Mouse (Mus musculus) liver, adult 2 months (tissue): ENCODE data around the gene Lrrc17. TPM values are rescaled to one million over a fixed set of nuclear protein-coding genes. Genes with fewer than 3 reads are reported as not detected.

Experiments
- DNase-seq: peaks from one replicate; pipeline ENCODE4 v3.0.0-alpha.2; 2011; ENCODE audit warnings: low read depth, low spot score; ENCODE audit errors: extremely low read depth
- H3K27ac ChIP-seq: fragments of 200-500 bp; replicated peaks from 2 replicates; pipeline ENCODE4 v1.5.1; 2012; ENCODE audit warnings: low read depth, mild to moderate bottlenecking, control low read depth, inconsistent platforms, low read length; ENCODE audit not compliant: insufficient read depth
- H3K27me3 ChIP-seq: fragments of 200-500 bp; 2 replicates; pipeline ENCODE4 v1.6.1; 2012; ENCODE audit warnings: mild to moderate bottlenecking, moderate library complexity, low read length, inconsistent platforms; ENCODE audit not compliant: control insufficient read depth, insufficient read depth
- H3K36me3 ChIP-seq: fragments of 200-500 bp; 2 replicates; pipeline ENCODE4 v1.6.1; 2012; ENCODE audit warnings: low read length, inconsistent platforms; ENCODE audit not compliant: control insufficient read depth, insufficient read depth
- H3K4me1 ChIP-seq: fragments of 200-500 bp; 2 replicates; pipeline ENCODE4 v1.6.1; 2011; ENCODE audit warnings: low read length; ENCODE audit not compliant: control insufficient read depth, insufficient read depth
- H3K4me3 ChIP-seq: fragments of 200-500 bp; 2 replicates; pipeline ENCODE4 v1.5.1; 2011; ENCODE audit warnings: low read depth, mild to moderate bottlenecking, control low read depth, low read length, moderate library complexity; ENCODE audit not compliant: insufficient read depth
- H3K79me2 ChIP-seq: fragments of 200-500 bp; 2 replicates; pipeline ENCODE4 v1.6.1; 2012; ENCODE audit warnings: inconsistent platforms, mild to moderate bottlenecking, low read length, moderate library complexity; ENCODE audit not compliant: control insufficient read depth, insufficient read depth
- H3K9ac ChIP-seq: fragments of 200-500 bp; 2 replicates; pipeline ENCODE4 v1.6.1; 2012; ENCODE audit warnings: low read depth, mild to moderate bottlenecking, control low read depth, inconsistent platforms, low read length
- CTCF ChIP-seq: fragments of 200-500 bp; IDR thresholded peaks from 2 replicates; pipeline ENCODE4 v1.5.1; 2011; ENCODE audit warnings: low read depth, low read length, control low read depth
- POLR2A ChIP-seq: fragments of 200-500 bp; IDR thresholded peaks from 2 replicates; pipeline ENCODE4 v1.6.1; 2011; ENCODE audit warnings: low read length, control low read depth; ENCODE audit not compliant: insufficient read depth; ENCODE audit errors: extremely low read depth
- WGBS: fragments of 180-500 bp; shearing (Covaris S2); methylation state at CpG from one replicate; pipeline ENCODE4 v1.1.7; 2018; 5-methylcytosine and 5-hydroxymethylcytosine counted together
- polyA plus RNA-seq: library from polyadenylated mRNA; depleted of rRNA; stranded (reverse); fragments of >200 nt; gene quantifications from 2 replicates; pipeline ENCODE4 v1.2.3, GENCODE M21; 2012; rRNA removed
- total RNA-seq: library from RNA; depleted of rRNA; stranded (reverse); fragments of >200 nt; gene quantifications from 2 replicates; pipeline ENCODE4 v1.2.3, GENCODE M21; 2014; rRNA removed

Lrrc17 gene
- total RNA-seq (0.13 and 0.37 TPM in 2 replicates), polyA plus RNA-seq (0.05 and 0.10 TPM in 2 replicates)

DNA sequence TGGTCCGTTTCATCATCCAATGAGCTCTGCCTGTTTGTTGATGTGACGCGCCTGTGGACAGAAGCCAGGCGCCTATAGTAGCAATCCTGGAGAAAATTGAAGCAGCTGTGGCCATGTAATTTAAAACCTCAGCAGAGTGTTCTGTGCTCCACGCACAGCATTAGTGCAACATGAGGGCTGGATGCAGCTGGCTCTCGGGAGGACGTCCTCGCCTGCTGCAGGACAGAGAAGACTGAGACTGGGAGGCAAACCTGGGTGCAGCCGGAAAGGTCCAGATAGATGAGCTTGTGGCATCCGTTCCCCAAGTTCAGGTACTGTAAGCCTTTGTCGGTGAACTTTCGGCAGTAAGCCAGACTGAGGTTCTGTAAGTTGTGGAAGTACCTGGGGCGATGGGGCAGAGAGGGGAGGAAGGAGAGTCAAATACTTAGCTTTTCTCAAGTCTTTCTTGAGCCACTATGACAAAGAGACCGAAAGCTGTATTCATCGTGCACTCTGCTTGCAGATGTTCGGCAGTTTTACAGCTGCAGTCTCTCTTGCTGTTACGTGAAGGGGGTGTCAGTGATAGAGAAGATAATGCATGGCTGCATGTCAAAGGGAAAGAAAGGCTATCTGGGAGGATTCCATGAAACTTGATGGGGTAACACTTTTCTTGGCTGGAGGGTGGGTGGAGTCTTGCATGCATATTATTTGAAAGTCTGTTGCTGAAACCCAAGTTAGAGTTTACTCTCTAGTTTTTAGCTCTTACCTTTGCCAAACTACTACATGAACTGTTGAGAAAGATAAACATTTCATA lies at the start of gene Lrrc17:
Lrrc17 (plus strand) TSS at position 151 of the 793 bp plus-strand sequence.
- H3K27me3 ChIP-seq = no peaks in the 10 kb centered on the region
- H3K36me3 ChIP-seq = no peaks in the 10 kb centered on the region
- no peaks in the 10 kb centered on the region for H3K79me2 ChIP-seq
- H3K4me1 ChIP-seq = no peaks in the 10 kb centered on the region
- H3K27ac ChIP-seq = no peak within 1 kb of the TSS
- H3K9ac ChIP-seq = no peak within 1 kb of the TSS
- TF ChIP-seq CTCF = no peak
- TF ChIP-seq POLR2A = no peak
- DNase-seq = no peak
- no peak within 1 kb of the TSS for H3K4me3 ChIP-seq
- 68% methylated on average over 17 of the region's 17 CpGs for WGBS

DNA sequence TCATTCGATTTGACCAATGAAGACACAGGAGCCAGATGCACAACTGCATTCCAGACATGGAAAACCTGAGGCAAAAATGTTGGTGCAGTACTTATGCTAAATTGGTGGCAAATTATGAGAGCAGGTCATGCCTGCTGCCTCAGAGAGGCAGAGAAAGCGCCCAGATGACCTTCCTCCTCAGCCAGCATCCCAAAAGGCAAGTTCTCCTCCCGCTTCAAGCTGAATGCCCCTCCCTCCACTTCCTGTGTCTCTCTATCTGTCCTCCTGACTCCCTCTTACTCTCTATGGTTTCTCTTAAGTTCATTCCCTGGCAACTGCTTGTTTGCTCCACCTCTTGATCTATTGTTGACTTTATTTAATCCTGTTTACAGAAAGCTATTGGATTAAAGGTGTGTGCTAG lies 48.6 kb upstream of the Lrrc17 start:
- WGBS = 38% methylated on average over 3 of the region's 3 CpGs
- Histone ChIP-seq H3K27me3 (no peaks in the 10 kb centered on the region), H3K27ac (no peak overlapping the region), H3K9ac (no peak overlapping the region), H3K79me2 (no peaks in the 10 kb centered on the region), H3K4me3 (no peak overlapping the region), H3K4me1 (no peaks in the 10 kb centered on the region), H3K36me3 (no peaks in the 10 kb centered on the region)
- TF ChIP-seq CTCF (no peak), POLR2A (no peak)
- DNase-seq = no peak

DNA sequence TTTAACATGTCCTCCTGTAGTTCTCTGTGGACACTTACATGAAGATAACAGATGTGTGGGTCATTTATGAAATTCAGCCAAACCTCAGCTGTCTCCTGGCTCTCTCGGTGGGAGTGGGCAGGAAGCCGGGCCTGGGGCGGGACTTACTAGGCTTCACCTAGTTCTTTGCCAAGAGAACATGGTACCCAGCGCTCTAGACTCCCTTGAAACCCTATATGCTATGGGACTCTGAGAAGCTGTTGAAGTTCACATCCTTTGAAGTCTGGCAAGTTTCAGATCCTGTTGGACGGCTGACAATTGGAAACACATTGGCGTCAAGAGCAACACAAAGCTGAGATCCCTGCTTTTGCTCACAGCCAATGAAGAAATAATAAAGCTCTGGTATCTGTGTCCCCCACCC lies 47.0 kb upstream of the Lrrc17 start:
- no peaks in the 10 kb centered on the region for H3K27me3 ChIP-seq
- no peaks in the 10 kb centered on the region for H3K79me2 ChIP-seq
- no peaks in the 10 kb centered on the region for H3K4me1 ChIP-seq
- 76% methylated on average over 6 of the region's 6 CpGs for WGBS
- TF ChIP-seq CTCF (no peak), POLR2A (no peak)
- H3K9ac ChIP-seq = no peak overlapping the region
- no peak overlapping the region for H3K4me3 ChIP-seq
- H3K27ac ChIP-seq = no peak overlapping the region
- H3K36me3 ChIP-seq = no peaks in the 10 kb centered on the region
- peak; percentile 4 for DNase-seq

DNA sequence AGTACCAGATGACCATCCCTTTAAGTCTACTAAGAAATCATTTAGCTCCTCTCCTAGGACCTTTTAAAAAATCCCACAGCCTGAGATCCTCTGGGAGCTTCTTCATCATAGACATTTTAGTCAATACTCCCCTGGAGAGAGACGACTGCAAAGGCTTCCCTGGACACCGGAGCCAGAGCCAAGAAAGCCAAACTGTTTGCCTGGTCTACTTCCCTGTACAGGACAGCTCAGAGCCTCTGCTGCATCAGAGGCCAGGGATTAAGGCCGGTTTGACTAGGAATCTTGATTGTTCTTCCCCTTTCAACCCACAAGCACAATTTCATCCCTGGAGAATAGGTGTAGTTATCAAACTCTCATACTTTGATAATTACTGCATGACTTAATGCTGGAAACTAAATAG lies 46.5 kb upstream of the Lrrc17 start:
- no peak for DNase-seq
- H3K9ac ChIP-seq = no peak overlapping the region
- WGBS = 72% methylated on average over 3 of the region's 3 CpGs
- H3K4me1 ChIP-seq = no peaks in the 10 kb centered on the region
- no peak overlapping the region for H3K27ac ChIP-seq
- TF ChIP-seq CTCF = no peak
- no peak for TF ChIP-seq POLR2A
- H3K36me3 ChIP-seq = no peaks in the 10 kb centered on the region
- H3K79me2 ChIP-seq = no peaks in the 10 kb centered on the region
- no peaks in the 10 kb centered on the region for H3K27me3 ChIP-seq
- no peak overlapping the region for H3K4me3 ChIP-seq

DNA sequence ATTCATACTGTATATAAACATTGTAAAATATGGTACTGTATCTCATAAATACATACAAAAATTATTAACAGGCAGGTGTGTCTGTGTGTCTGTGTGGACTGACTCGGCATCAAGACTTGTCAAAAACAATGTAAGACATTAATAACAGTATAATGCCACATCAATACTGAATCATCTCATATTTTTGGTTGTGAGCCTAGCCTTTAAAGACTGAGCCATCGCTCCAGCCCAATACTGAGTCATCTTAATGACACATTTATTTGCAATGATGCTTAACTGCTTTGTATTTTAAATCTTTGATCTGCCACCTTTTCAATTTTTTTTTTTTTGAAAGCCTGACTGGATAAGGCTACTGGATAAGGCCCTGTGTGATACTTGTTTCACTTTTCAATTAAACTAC lies 44.9 kb upstream of the Lrrc17 start:
- DNase-seq = no peak
- Histone ChIP-seq H3K36me3 (no peaks in the 10 kb centered on the region), H3K79me2 (no peaks in the 10 kb centered on the region), H3K27ac (no peak overlapping the region), H3K27me3 (no peaks in the 10 kb centered on the region), H3K4me3 (no peak overlapping the region), H3K4me1 (no peaks in the 10 kb centered on the region), H3K9ac (no peak overlapping the region)
- 93% methylated on average over 2 of the region's 2 CpGs for WGBS
- TF ChIP-seq CTCF (no peak), POLR2A (no peak)

DNA sequence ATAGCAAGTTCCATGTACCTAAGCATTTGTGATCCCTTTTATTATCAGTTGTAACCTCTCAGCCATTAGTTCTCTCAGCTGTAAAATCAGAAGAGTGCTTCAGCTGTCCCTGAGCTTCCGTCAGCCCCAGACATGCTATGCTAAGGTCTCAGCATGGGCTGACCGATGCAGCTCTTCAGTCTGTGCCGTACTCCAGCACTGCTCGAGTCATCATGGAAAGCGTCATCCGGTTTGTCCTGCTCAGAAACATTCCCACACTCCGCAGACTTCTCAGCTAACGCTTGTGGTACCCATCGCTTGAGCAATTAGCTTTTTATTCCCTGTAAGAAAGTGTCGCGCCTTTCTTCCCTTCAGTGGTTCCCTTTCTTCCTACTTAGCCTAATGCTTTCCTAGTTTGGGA lies 44.4 kb upstream of the Lrrc17 start:
- no peaks in the 10 kb centered on the region for H3K36me3 ChIP-seq
- no peak overlapping the region for H3K4me3 ChIP-seq
- no peak overlapping the region for H3K27ac ChIP-seq
- no peak for DNase-seq
- no peaks in the 10 kb centered on the region for H3K27me3 ChIP-seq
- no peak for TF ChIP-seq CTCF
- no peak for TF ChIP-seq POLR2A
- H3K79me2 ChIP-seq = no peaks in the 10 kb centered on the region
- 87% methylated on average over 11 of the region's 11 CpGs for WGBS
- H3K4me1 ChIP-seq = no peaks in the 10 kb centered on the region
- no peak overlapping the region for H3K9ac ChIP-seq
